Mouse (Mus musculus) retina, postnatal 7 days (tissue): ENCODE measurements around the gene 6330403K07Rik.

Experiments
- DNase-seq: peaks from one replicate; pipeline ENCODE4 v3.0.0-alpha.2; 2012; ENCODE audit warnings: low read depth, low spot score

6330403K07Rik gene

GRCm38 (mm10) chr11:71033163-71033761 is at the start of gene 6330403K07Rik:
TSS of gene 6330403K07Rik (minus strand) at chr11:71033513.
- DNase-seq = peak; percentile 33

- no peak for DNase-seq
Observed at GRCm38 (mm10) chr11:71076342-71076741, 43.0 kb upstream of the 6330403K07Rik start.

GRCm38 (mm10) chr11:71052554-71052953 is 19.2 kb upstream of the 6330403K07Rik start:
- peak; percentile 43 for DNase-seq

GRCm38 (mm10) chr11:71039526-71040298 is 6.4 kb upstream of the 6330403K07Rik start:
- no peak for DNase-seq

GRCm38 (mm10) chr11:71032491-71033162 is 686 bp downstream of the 6330403K07Rik start:
- peak; percentile 13 for DNase-seq

- DNase-seq = no peak
Observed at GRCm38 (mm10) chr11:71032070-71032469, 1.2 kb downstream of the 6330403K07Rik start.

GRCm38 (mm10) chr11:71029403-71030118 is 3.8 kb downstream of the 6330403K07Rik start:
- DNase-seq = no peak

- DNase-seq = no peak
Observed at GRCm38 (mm10) chr11:71028280-71028679, 5.0 kb downstream of the 6330403K07Rik start.

- peak; percentile 97 for DNase-seq
Observed at GRCm38 (mm10) chr11:71019201-71020068, 13.9 kb downstream of the 6330403K07Rik start, which contains the start of the genes Mis12 and Derl2. TSS of gene Mis12 (plus strand) at chr11:71019611. TSS of gene Derl2 (minus strand) at chr11:71019841.

GRCm38 (mm10) chr11:71018416-71019200 is 14.7 kb downstream of the 6330403K07Rik start:
- no peak for DNase-seq

- DNase-seq = no peak
Observed at GRCm38 (mm10) chr11:71017051-71017450, 16.3 kb downstream of the 6330403K07Rik start.

- no peak for DNase-seq
Observed at GRCm38 (mm10) chr11:71012743-71013142, 20.6 kb downstream of the 6330403K07Rik start.

- DNase-seq = no peak
Observed at GRCm38 (mm10) chr11:71008321-71008720, 25.0 kb downstream of the 6330403K07Rik start.

- no peak for DNase-seq
Observed at GRCm38 (mm10) chr11:71007831-71008230, 25.5 kb downstream of the 6330403K07Rik start.

GRCm38 (mm10) chr11:71007026-71007425 is 26.3 kb downstream of the 6330403K07Rik start:
- no peak for DNase-seq

GRCm38 (mm10) chr11:71005046-71005445 is 28.3 kb downstream of the 6330403K07Rik start:
- DNase-seq = no peak

- DNase-seq = peak; percentile 96
Observed at GRCm38 (mm10) chr11:71004316-71004773, 29.0 kb downstream of the 6330403K07Rik start, which contains the start of gene Dhx33. TSS of gene Dhx33 (minus strand) at chr11:71004437.

GRCm38 (mm10) chr11:71003611-71004315 is 29.6 kb downstream of the 6330403K07Rik start:
- DNase-seq = no peak

- no peak for DNase-seq
Observed at GRCm38 (mm10) chr11:71001167-71001566, 32.1 kb downstream of the 6330403K07Rik start.
